Mouse (Mus musculus) fibroblast of lung, adult 2 months (primary cell): Measurements from ENCODE around the gene Gm3336.
A peak's percentile ranks its signal among the peaks of the same experiment; 100 is the strongest.

Experiments
- DNase-seq: peaks from one replicate; pipeline ENCODE4 v3.0.0-alpha.2; 2011; ENCODE audit warnings: low read depth

Gene Gm3336

DNA sequence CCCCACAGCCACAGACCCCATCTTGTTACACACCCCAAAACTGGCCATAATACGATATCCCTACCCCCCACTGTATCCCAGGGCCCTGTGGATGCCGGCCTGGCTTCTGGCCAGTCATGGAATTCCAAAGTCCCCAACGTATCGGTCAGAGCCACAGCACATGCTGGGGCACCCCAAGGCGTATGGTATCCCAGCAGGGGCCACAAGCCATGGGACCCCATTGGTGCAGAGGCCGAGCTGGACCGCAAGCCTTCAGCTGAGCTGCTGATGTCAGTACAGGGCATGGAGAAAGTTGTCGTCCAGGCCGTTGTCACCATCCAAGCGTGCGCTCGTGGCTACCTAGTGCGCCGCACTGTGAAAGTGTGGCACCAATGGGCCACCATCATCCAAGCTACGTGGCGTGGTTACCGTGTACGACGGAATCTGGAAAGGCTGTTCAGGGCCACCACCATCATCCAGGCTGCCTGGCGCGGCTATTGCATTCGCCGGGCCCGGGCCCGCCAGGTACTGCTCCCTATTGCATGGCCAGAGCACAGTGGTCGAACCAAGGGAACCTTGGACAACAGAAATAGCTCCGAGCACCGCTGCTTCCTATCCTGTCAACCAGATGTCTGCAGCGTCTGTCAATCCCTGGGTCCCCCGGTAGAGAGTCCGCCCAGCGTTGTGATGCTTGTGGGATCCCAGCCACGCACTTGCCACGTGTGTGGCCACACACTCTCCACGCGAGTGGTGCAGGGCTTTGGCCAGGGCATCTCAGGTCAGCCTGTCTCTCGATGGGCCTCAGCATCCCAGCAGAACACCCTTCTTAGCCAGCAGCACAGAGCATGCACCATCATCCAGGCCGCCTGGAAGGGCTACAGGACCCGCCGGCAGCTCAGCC, 1.6 kb upstream of the Gm3336 start:
- DNase-seq, result no peak

DNA sequence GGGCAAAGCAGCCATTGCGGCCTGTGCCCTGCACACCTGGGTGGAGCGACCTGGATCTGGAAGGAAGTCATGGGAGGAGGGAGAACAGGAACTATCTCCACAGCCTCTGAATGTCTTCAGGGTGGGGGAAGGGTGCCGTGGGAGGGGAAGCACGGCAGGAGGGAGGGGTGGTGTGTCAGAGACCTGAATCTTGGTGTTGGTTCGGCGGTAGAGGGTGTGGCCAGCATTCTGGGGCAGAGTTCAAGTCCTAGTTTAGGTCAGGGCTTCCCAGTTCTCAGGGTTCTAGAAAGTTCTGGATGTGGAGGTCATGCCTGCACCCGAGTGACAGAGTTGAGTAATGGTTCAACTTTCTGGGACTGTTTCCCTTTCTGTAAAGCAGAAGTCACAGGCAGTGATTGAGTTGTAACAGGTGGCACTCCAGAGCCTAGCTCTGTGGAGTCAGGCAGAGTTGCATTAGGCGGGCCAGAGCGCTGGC, 1.5 kb downstream of the Gm3336 start:
- no peak for DNase-seq

DNA sequence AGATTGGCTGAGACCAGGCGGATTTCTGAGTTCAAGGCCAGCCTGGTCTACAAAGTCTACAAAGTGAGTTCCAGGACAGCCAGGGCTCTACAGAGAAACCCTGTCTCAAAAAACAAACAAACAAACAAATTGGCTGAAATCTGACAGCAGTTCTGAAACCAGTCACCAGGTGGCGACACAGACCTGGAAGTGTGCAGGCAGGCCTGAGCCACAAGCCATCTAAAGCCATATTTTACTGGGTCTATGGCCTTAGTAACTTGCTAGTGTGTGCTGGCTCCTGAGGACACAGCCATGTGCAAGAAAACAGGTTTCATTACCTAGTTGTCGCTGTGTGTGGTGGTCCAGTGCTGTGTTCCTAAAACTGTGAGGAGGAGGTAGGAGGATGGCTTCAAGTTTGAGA, 2.4 kb downstream of the Gm3336 start:
- peak; percentile 38 for DNase-seq

DNA sequence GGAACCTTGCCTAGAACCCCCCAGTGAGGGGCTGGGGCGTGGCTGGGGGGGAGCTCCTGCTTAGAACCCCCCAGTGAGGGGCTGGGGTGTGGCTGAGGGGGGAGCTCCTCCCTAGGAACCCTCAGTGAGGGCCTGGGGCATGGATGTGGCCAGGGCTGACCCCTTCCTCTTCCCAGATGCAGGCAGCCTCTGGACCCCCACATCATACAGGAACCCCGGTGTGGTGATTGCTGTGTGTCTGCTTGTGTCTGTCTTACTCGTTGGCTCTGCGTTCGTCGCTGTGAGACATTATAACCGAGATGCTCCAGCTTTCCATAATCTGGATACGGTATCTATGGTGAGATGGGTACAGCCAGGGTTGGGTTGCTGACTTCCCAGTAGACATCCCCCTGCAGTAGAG, 3.3 kb downstream of the Gm3336 start:
- DNase-seq, result no peak

DNA sequence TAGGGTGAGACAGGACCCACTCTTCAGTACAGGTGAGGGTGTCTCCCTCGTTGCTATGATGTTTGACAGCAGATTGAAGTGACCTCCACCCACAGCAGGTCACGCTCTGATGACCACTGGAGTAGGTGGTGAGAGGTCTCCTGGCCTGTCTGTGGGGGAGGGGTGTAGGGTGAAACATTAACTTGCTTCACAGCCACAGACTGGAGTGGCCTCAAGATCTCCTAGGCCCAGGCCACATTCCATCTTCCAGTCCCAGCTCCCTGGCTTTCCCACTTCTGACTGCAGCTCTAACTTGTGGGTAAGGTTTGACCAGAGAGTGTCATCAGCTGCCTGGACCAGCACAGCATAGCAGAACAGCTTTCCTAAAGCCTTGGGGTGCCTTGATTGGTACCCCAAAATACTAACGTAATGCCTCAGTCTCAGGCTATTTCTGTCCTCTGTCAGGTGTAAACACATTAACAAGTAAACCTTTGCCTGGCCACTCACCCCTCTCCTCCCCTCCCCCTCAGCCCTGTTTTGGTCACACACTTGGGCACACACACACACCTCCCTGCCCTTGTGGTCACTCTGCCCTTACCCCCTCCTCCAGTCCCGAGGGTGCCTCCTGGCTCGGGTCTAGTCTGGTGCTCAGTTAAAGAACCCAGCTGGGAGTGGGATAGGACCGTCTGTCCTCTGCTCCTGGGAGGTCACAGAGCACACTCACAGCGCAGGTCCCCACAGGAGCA, 5.3 kb downstream of the Gm3336 start, which contains the start of gene Pde4c:
Pde4c (plus strand) TSS at position 235 of the 725 bp plus-strand sequence.
- no peak for DNase-seq

DNA sequence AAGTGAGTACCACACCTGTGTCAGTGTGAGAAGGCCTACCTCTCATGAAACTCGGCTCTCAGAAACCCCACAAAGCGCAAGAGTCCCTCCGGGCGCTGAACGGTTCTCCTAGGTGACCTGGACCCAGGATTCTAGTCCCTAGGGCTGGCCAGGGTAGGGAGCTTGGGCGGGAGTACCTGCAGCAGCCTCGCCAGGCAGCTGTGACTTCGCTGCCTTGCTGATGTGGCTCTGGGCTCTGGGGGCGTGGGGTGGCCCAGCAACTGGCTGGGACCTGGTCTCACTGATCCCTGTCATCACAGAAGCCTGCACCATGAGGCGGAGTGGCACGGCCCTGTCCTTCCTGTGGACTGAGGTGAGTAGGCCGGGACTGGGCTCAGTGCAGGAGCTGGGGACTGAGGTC, 5.9 kb downstream of the Gm3336 start:
- DNase-seq, result no peak

DNA sequence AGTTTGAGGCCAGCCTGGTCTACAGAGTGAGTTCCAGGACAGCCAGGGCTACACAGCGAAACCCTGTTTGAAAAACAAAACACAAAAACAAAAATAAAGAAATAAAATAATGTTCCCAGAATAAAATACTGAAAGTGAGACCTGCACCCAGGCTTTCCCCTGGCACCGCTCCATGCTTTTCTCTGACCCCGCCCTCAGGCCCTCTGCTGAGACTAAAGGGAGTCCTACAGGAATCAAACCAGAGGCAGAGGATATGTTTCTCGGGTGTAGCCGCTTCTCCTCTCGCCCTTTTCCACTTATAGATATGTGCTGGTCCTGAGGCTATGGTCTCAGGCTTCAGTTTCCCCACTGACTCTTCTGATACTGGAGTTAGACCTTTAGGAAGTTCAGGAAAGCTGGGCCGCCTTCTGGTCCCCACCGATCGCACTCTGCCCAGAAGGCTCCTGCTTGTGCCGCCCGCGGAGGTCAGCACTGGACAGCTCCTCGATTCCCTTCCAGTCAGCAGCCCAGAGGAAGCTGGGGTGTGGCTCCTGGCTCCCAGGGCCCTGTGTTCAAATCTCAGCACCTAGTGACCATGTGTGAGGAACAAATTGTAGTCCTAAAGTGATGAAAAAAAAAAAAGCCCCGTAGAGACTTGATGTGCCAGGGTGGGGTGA, 7.6 kb downstream of the Gm3336 start:
- DNase-seq, result no peak

DNA sequence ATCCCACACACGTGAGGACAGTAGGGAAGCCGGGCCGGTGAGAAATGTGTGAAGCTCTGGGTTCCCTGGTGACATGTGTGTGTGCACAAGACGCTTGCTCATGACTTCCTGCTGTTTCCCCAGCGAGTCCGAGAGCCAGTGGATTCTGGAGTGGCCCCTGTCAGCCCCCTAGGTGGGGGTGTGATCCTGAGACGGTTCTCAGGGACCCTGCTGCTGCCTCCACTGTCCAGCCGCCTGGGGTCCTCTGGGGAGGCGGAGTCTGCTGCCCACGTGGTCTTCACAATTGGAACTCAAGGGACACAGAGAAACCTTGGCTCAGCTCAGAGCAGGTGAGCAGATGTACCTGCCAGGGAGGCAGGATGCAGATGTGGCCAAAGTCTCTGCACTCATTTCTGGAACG, 8.4 kb downstream of the Gm3336 start:
- no peak for DNase-seq

DNA sequence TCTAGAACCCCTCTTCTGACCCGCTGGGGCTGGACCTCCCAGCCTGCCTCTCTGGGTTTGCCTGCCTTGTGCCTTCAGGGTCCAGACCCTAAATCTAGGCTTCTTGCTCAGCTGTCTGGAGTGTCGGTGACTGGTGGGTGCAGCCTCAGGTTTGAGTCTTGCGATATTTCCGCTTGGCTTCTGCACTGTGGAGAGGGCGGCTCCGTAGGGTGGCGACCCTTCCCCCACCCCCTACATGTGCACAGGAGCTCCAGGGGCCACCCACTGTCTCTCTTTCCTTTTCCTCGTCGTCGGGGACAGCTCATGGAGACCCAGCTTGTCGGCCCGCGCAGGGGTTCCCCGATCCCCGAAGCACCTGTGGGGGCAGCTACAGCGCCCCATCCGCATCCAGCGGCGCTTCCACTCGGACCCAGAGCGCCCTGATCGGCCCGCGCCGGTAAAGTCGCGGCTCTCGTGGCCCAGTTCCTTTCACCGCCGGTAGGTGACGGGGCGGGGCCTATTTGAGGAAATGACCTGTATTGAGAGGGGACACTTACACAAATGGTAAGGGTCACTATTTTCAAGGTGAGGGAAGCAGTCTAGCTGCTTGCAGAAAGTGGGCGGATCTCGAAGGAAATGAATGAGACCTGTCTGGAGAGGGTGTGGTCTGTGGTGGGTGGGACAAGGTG, 11.6 kb downstream of the Gm3336 start:
- DNase-seq, result no peak

DNA sequence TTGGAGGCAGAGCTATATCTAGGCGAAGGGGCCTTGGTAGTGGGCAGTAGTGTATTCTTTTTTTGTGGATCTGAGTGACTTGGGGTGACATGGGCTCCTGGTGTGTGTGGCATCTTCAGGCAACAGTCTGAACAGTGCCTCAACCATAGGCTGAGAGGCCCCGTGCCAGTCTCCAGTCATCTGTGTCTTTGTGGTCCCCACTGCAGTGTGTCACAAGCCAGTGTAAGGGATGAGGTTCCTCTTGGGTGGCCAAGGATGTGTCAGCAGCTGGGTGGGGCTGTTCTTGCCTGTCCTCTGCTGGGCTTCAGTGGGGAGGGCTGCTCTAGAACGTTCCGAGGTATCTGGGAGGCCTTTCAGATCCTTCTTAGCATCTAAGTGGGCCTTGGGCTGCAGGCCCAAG, 12.6 kb downstream of the Gm3336 start:
- no peak for DNase-seq

DNA sequence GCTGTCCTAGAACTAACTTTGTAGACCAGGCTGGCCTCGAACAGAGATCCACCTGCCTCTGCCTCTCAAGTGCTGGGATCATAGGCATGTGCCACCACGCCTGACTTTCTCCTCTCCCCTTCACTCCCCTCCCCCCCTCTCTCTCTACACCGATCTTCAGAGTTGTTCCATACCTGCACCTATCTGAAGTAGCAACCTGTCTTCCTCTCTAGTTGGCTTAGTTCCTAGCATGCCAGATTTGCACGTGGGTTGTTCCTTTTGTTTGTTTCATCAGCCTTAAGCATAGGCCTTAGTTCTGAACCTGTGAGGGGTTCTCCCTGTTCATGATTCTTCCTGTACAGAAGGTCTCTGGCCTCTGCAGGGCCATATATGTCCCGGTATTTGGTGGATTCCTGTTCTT, 19.4 kb downstream of the Gm3336 start:
- DNase-seq, result no peak

DNA sequence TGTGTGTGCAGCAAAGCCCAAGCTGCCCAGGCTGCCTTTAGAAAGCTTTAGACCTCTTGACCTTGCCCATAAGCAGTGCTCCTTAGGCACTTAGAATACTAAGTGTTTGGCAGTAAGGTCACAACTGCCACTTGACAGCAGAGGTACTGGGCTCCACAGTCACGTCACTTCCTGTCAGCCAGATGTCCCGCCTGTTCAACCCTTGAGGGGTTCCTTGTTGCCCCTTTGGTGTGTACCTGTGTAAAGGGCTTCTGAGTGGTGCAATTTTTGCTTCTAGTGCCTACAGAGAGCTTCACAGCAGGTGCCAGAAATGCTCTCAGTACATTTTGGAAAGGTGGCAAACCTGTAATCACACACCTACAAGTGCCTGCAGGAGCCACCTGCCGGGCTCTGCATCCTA, 19.9 kb downstream of the Gm3336 start:
- DNase-seq, result no peak

DNA sequence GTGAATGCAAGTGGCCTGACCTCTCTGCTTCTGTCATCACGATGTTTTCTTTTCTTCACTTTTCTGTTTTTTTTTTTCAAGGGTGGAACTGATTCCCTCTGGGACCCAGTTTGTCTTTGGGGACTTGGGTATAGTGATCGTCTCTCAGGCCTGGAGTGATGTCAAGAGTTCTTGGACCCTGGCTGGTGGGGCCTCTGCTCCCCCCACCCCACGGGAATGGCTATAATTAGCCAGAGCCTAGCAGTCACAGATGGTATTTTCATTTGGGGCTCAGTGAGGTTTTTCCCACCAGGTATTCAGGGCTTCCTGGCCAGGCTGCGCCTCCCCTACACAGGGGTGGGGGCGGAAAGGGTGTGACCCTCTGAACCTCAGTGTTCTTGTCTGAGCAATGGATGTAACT, 23.3 kb downstream of the Gm3336 start:
- no peak for DNase-seq

DNA sequence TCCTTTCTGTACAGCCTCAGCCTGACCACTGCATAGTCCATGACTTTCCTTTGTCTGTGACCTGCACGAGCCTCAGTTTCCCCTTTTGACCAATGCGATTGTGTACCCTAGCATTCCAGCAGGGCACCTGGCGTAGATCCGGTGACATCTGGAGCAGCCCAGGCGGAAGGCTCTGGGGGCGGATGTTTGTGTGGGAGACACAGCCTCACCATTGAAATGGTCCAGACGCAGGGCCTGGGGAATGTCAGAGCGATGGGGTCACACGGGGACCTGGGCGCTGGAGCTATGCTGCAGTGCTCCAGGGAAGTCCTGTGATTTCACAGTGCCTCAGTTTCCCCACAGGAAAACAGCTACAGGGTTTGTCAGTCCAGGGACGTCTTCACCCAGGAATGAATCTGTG, 23.8 kb downstream of the Gm3336 start:
- no peak for DNase-seq

DNA sequence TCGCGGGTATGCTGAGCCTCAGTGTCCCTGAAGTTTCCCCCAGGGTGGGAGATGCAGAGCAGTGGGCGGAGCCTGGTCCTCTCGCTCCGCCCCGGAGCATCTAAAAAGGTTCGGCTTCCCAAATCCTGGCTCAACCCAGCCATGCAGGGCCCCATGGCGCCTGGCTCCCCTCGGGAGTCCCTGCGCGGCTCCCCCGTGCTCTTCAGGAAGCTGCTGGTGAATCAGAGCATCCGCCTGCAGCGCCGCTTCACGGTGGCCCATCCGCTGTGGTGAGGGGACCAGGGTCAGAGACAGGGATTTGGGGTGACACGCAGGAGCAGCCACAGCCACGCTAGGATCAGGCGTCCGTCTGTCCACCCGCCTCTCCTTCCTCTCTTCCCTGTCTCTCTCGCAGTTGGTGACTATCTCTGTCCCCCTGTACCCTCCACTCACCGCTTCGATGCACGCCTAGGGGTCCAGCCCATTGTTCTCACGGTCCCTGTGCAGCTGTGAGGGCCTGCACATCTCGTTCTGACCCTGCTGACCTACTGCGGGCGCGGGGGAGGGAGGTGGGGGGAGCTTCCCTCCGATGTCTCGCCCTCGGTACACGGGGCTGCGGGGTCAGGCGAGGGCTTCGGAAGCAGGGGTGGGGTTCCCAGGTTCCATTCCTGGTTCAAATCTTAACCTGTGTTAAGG, 24.8 kb downstream of the Gm3336 start:
- no peak for DNase-seq

DNA sequence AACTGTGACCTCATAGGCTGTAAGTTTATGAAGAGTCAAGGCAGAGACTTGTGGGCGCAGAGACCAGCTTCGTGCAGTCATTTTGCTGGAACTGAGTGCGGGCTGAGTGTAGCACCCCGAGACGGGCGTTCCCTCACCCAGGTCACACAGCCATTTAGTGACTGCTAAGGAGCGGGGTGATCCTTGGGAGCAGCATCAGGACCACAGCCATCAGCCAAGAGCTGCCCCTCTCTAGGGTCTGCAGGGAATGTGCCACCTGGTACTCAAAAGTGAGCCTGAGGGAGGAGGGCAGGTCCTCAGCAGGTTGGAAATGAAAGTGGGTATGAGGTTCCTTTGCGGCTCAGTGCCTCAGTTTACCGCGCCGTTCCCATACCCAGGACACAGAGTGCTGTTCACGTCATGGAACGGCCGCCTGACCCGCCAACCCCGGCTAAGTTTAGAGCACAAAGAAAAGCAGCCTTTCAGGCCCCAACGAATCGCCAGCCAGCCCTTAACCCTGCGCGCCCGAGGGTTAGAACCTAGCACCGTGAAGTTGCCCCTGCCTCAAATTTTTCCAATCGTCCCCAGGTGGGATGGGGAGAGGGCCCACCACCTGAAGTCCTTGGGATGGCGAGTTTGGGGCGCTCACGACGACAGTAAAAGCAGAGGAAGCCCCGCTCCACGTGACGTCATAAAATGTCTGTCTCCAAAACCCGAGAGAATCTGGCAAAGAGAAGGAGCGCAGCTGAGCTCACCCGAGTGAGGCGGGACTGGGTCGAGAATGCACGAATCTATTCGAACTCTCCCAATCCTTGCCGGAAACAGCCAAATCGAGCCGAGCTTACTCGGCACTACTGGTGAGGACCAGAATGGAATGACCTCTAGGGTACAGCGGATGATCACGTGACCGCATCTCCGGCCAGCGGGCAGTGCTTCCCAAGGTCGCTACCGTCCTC, 25.6 kb downstream of the Gm3336 start:
- DNase-seq, result no peak

DNA sequence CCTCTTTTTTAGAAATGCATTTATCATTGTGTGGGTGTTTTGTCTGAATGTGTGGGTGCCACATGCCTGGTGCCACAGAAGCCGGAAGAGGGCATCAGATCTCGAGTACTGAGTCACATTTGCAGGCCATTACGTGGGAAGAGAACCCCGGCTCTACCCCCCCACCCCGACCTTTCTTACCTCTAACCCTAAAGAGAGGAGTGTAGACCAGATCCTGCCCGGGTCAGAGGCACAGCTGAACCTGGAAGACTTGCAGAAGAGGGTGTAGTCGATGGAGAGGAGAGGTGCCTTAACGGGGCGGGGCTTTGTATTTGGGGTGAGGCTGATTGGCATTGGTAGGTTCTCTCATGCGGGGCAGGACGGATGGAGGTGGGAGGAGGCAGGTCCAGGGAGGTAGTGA, 26.5 kb downstream of the Gm3336 start:
- no peak for DNase-seq

DNA sequence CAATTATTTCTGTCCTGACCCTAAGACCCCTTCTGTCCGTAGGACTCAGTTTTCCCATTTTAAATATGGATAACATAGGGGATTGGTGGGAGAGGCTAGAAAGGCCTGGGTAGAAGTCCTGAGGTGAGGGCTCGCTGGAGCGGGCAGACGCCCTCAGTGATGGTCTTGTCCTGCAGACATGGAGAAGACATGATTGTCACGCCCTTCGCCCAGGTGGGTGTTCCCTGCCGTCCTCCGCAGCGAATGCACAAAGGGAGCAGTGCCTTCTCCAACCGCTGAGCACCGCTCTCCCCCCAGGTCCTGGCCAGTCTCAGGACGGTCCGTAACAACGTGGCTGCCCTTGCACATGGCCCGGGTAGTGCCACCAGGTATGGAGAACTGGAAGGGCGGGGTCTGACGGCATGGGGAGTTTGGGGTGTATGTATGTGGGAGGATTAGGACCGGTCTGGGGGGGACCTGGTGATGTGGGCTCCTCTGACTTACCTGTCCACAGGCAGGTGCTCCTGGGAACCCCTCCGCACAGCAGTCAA, 27.4 kb downstream of the Gm3336 start:
- no peak for DNase-seq

DNA sequence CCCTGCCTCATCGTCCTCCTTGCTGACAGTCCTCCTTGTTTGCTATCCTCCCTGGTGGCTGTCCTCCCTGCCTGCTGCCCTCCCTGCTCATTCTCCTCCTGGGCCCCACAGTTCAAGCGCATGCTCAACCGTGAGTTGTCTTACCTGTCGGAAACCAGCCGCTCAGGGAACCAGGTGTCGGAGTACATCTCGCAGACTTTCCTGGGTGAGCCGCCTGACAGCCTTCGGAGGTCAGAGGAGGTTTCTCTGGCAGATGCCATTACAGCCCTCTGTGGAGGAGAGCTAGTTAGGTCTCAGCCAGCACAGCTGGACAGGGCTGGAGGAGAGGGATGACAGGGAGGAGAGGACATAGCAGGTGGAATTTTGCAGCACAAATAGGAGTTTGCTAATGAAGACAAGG, 28.3 kb downstream of the Gm3336 start:
- DNase-seq, result no peak

DNA sequence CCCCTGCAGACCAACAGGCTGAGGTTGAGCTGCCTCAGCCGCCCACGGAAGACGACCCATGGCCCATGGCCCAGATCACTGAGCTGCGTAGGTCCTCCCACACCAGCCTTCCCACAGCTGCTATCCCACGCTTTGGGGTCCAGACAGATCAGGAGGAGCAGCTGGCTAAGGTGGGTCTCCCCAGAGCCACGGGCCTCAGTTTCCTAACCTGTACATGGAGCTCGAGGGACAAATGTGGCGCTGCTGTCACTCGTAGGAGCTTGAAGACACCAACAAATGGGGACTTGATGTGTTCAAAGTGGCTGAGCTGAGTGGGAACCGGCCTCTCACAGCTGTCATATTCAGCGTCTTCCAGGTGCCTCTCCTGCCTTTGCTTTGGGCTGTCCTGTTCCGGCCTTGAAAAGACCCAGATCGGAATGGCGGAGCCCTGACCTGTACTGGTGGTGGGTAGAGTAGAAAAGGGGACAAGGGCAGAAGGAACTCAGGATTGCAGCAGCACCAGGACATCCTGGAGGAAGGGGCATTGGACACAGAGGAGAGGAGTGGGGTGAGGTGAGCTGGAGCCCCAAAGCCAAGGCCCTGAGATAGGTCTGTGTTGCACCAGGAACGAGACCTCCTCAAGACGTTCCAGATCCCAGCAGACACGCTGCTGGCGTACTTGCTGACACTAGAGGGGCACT, 29.0 kb downstream of the Gm3336 start:
- no peak for DNase-seq
